Mouse (Mus musculus) erythroblast, embryonic 14.5 days (primary cell): Measurements from ENCODE around the gene Cacna1h.

Experiments used
- GATA1 ChIP-seq: IDR thresholded peaks from 2 replicates; pipeline ENCODE4 v1.6.1; 2012; ENCODE audit warnings: low read length, inconsistent platforms, mixed read lengths
- TAL1 ChIP-seq: IDR thresholded peaks from 3 replicates; pipeline ENCODE4 v1.6.1; 2012; ENCODE audit warnings: low read length, inconsistent platforms, mixed read lengths

GRCm38 (mm10) chr17:25441417-25441816 is 7.8 kb upstream of the Cacna1h start:
- no peak for TF ChIP-seq GATA1
- TF ChIP-seq TAL1: no peak
